Mouse (Mus musculus) bone marrow macrophage, adult 2 months (primary cell): ENCODE data around the gene Gan.

ENCODE experiments used
- CTCF ChIP-seq: IDR thresholded peaks from 2 replicates; pipeline ENCODE4 v1.5.1; 2012; ENCODE audit warnings: low read depth, mild to moderate bottlenecking, low read length, moderate library complexity
- POLR2A ChIP-seq: IDR thresholded peaks from 2 replicates; pipeline ENCODE4 v1.6.1; 2012; ENCODE audit warnings: mild to moderate bottlenecking, low read depth, low read length, borderline replicate concordance

DNA sequence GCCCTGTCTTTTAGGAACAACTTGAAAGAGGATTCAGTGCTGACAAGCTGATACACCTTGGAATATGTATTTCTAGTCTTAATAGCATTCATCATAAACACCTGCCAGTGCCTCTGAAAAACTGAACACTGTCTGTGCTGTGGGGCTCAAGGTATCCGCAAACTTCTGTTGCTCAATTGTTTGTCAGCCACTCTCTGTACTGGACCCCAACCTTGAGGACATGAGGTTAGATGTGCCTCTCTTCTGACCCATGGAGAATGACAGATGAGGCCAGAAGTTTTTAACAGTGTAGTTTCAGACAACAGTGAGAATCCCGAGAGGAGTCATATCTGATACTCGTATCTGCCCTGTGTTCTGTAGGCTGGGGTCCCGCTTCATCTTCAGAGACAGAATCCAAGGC lies 7.6 kb downstream of the Gan start:
- TF ChIP-seq CTCF = no peak
- no peak for TF ChIP-seq POLR2A
